Mouse (Mus musculus): ENCODE results near the gene Gpr153.

Gpr153 gene

DNA sequence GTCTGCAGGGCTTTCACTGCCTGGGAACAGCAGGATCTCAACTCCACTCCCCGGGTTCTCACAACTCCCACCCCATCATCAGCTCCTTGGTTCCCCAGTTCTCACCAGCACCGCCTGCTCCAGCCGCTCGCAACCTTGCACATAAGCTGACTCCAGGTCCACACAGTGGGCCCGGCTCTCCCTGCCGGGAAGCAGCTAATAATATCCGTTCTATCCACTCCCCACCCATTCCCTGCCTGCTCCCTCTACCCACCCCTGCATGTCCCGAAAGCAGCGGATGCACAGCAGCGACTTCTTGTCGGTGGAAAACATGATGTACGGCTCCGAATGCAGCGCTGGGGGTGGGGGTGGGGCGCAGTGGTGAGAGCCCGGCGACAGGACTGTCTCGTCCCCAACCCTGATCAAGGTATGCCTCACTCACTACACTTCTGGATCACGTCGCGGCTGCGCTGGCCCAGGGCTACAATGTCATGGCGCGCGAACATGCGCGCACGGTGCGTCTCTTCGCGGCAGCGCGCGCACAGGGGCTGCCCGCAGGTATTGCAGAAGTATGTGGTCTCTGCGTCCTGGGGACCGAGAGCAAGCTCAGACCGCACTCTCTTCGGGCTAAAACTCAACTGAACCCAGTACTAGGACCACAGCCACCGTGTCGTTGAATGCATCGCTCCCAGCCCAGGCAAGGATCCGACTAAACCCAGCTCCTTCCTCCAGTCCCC is 41.6 kb downstream of the Gpr153 start:
- in situ Hi-C loops (cut with MboI; ENCODE audit: low sequenced_read_pairs): no loop called here

DNA sequence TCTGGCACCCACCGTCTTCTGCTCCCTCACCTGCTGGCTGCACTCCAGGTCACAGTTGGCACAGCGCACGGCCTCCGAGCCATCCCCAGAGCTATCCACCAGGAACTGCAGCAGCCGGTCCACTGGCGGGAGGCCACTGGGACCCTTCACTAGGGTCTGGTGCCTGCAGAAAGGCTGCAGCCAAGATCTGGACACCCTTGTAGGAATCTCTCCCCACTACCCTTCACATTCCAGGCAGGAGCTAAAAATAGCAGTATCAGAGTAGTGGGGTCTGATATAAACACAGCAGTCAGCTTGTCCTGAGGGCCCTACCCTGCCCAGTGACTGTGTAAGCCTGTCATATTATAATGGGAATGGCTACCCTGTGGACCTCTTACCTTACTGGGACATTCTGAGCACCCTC is 43.6 kb downstream of the Gpr153 start:
- in situ Hi-C loops (cut with MboI; ENCODE audit: low sequenced_read_pairs): no loop called here

DNA sequence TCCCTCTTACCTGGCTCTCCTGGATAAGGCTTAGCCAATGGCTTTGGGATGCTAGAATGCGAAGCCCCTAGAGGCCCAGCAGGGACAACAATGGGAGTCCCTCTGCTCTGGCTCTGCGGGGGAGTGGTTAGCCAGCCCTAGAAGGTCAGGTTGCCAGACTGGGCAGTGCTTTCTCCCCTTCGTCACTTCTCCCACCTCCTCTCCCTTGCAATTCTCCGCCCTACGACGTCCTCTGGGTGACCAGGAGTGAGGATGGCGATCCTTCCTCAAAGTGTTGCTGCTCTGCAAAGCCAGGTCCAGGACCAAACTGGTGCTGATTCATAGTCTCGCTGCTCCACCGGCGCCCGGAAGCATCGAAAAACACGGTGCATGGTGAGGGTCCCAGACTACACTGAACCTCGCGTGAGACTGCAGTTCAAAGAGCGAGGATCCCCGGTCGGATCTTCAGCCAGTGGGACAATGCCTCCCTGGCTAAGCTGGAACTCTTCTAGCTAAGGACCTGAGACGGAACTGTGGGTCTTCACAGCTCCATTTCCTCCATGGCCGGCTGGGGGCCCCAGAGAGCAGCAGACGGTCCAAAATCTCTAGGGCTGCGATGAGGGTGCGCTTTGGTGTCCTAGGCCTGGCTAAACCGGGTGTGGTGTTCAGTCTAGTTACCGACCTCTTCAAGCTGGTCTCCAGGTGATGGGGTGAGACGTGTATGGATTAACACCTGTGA is 44.6 kb downstream of the Gpr153 start, which contains the start of gene Rnf207:
Gene Rnf207 (minus strand): TSS at position 477 of the 718 bp plus-strand sequence.
- in situ Hi-C loops (cut with MboI; ENCODE audit: low sequenced_read_pairs): no loop called here

DNA sequence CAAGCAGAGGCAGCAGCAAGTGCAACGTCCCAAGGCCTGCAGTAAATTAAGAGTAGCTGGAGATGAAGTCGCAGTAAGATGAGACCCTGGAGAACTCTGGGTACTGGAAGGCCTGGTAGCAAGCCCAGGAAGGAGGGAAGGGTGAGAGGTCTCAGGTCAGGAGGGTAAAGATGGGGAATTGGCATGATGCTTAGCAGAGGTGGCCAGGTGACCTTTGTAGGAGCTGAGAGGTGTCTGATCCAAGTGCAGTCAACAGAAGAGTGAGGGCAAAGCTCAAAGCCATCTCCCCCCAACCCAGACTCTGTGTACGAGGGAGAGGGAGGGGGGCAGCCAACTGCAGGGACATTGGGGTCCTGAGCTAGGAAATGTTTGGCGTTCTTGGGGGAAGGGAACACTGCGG is 47.4 kb downstream of the Gpr153 start:
- in situ Hi-C loops (cut with MboI; ENCODE audit: low sequenced_read_pairs): no loop called here

DNA sequence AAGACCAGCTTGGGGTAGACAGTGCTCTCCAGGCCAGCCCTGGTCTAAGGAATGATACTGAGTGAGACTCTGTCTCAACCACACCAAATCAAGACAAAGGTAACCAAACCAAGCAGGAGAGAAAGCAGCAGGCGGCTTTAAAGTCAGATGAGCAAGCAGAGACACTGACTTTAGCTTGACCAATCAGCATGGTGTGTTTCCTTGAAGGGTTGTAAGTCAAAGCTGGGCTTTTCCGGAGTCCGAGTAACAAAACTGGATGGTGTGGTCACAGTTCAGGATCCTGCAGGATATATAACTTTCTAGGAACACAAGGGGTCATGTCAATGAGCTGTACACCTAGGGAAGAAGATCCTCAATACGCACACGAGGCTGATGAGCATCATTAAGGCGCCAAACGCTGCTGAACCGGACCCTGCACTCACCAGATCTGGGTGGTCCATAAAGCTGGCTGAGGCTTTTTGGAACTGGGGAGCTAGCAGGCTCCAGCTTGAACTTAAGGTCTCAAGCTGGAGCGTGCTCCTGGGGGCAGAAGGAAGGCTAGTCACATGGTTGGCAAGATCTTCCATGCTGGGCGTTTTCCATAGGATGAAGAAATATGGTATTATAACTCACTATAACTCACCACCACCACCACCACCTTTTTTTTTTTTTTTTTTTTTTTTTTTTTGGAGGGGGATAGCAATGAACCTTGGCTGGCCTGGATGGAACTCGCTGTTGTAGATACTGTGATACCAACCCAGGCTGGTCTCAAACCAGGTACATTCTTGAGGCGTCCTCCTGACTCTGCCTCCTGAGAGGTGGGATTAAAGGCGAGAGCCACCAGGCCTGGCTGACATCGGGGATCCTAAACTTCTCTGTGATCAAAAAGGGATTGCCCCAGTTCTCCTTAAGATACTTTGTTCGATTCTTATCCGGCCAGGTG is 50.9 kb downstream of the Gpr153 start:
- in situ Hi-C loops (cut with MboI; ENCODE audit: low sequenced_read_pairs): no loop called here

DNA sequence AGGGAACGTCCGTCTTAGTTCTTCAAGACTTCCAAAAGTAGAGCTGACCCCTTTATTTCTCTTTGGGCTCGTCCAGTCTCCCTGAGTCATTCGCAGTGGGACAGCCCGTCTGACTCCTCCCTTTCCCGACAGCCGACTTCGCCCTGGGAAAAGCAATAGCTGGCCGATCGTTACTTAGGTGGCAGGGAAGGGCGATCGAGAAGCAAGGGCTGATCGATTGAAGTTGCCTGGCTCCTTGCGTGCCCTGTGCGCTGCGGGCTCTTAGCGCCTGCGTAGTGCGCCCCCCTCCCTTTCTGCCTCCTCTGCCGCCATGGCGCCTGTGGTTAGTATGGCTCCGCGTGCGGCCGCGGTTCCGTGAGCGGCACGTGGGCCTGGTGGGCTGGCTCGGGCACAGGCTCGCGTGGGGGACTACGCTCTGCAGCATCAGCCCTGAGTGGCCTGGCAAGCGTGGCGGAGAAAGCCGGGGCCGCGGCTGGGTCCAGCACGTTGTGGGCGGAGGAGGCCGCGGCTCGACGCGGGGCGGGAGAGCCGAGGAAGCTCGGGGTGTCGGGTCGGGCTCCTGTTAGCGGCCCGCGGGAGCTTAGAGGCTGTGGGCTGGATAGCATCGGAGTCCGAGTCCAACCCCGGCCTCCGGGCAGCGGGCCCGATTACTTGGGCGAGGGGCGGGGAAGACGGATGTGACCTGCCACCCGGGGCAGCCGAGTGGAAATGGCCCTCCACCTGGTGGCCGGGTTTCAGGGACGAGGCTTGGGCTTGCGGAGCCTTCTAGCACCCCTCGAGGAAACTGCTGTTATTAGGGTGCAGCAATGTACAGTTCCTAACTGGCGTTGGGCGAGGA is 51.8 kb downstream of the Gpr153 start, which contains the start of gene Rpl22:
Gene Rpl22 (plus strand): TSS at position 169 of the 838 bp plus-strand sequence.
- in situ Hi-C loops (cut with MboI; ENCODE audit: low sequenced_read_pairs): no loop called here

DNA sequence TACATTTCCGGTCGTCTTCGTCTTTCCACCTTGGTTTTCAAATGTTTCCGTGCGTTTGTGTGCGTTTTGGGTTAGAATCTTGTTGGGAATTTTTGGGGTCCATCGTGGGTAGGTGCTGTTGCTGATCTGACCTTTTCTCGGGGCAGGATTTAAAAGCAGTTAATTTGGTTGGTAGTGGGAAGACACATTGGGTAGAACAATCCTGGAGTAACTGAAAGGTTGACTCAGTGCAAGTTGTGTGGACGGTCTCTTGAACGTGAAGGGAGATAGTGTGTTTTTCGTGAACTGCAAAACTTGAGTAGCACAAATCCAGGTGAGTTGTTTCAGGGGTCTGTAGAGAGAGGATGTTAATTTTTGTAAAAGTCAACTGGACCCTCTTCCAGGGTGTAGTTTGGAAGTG is 52.5 kb downstream of the Gpr153 start:
- in situ Hi-C loops (cut with MboI; ENCODE audit: low sequenced_read_pairs): no loop called here

DNA sequence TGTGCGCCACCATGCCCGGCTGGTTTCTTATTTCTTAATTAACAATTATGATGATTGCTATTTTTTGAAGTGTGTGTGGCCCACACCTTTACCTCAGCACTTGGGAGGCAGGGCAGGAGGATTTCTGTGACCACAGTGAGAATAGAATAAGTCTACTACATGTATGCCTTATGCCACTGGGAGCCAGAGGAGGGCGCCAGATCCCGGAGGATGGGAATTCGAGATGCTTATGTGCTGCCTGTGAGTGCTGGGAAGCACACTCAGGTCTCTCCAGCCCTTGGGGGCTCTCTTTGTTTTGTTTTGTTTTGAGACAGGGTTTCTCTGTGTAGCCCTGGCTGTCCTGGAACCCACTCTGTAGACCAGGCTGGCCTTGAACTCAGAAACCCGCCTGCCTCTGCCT is 54.7 kb downstream of the Gpr153 start:
- in situ Hi-C loops (cut with MboI; ENCODE audit: low sequenced_read_pairs): no loop called here

DNA sequence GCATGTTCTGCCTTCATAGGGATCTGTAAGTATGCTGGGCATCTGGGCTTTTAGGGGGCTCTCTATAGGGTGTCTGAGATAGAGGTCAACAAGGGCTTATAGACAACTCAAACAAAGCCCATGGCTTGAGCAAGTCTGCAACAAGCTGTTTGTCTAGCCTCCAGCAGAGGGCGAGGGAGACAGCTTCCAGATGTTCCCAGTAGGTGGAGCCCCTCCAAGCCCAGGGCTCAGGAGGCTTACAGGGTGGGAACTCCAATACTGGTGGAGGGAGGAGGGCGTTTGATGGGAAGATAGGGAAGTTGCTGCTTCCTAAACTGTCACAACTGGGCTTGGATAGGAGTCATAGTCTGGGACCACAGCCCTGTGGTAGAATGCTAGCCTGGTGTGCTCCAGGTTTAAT is 58.9 kb downstream of the Gpr153 start:
- in situ Hi-C loops (cut with MboI; ENCODE audit: low sequenced_read_pairs): no loop called here

DNA sequence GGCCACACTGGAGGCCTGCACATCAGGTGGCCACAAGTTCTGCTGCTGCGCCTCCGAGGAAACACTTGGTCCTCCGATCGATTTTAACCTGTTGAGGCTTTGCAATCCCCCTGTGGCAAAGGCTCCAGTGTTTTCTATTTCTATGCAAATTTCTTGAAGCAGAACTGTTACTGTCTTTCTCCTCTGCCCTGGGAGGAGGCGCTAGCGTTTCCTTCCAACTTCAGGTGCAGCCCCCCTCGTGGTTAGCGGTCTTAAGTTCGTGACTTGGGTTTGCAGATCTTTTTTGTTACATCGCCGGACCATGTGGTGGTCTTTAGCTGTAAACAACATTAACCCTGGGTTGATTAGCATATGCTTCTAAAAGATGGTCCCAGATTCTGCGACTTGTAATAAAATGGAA is 59.6 kb downstream of the Gpr153 start:
- in situ Hi-C loops (cut with MboI; ENCODE audit: low sequenced_read_pairs): no loop called here

Measured in CH12F3 (cell line).